Mouse (Mus musculus) CH12.LX (cell line): ENCODE measurements around the gene Ncam2.

Experiments
- CTCF ChIP-seq, 2 experiments: IDR thresholded peaks in 1 of 2; conservative IDR thresholded peaks in 1 of 2; 2 replicates each; pipeline ENCODE4 v1.5.1; 2011 to 2012; ENCODE audit warnings: low read depth in 2 of 2, low read length in 2 of 2, improper control_type of control experiment in 1 of 2, inconsistent platforms in 1 of 2, mild to moderate bottlenecking in 1 of 2, moderate library complexity in 1 of 2
- E2F4 ChIP-seq: IDR thresholded peaks from 2 replicates; pipeline ENCODE4 v1.6.1; 2011; ENCODE audit warnings: low read depth, low read length, improper control_type of control experiment; ENCODE audit not compliant: insufficient replicate concordance
- POLR2A ChIP-seq: IDR thresholded peaks from 2 replicates; pipeline ENCODE4 v1.6.1; 2011; ENCODE audit warnings: low read depth, mild to moderate bottlenecking, improper control_type of control experiment, low read length
- SMC3 ChIP-seq: IDR thresholded peaks from 2 replicates; pipeline ENCODE4 v1.6.1; 2011; ENCODE audit warnings: low read depth, low read length, improper control_type of control experiment
- TBP ChIP-seq: conservative IDR thresholded peaks from 2 replicates; pipeline ENCODE4 v1.6.1; 2011; ENCODE audit warnings: low read depth, low read length, improper control_type of control experiment
- ZMIZ1 ChIP-seq: IDR thresholded peaks from 2 replicates; pipeline ENCODE4 v1.6.1; 2012; ENCODE audit warnings: low read depth, mild to moderate bottlenecking, inconsistent platforms, low read length, improper control_type of control experiment

DNA sequence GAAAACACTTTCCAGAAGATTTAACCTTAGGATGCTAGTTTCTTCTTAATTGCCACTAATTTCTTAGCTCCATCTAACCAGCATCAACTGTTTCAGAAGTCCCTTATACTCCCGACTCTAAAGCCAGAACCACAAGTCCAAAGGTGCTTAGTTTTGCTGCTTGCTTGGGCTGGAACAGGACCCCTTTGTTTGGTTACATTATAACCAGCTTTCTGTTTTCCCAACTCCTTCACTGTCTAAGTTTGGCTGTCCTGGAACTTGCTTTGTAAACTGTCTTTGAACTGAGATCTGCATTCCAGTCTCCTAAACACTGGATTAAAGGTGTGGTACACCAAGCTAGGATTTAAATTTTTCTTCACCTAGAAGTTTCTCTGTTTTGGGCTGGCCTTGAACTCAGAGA, 475.0 kb downstream of the Ncam2 start:
- TF ChIP-seq CTCF (conservative IDR thresholded peaks at IDR 0.05 in 1 of 2, IDR thresholded peaks at IDR 0.05 in 1 of 2; ENCODE audit: low read depth in 2 of 2, low read length in 2 of 2) (no peak), E2F4 (no peak), POLR2A (no peak), SMC3 (no peak), ZMIZ1 (no peak), TBP (no peak)
